Mouse (Mus musculus) MEL (cell line): Measurements from ENCODE around the gene Gm20708.

Experiments used
- CTCF ChIP-seq, 3 experiments: IDR thresholded peaks in 2 of 3; conservative IDR thresholded peaks in 1 of 3; 2 replicates each; pipeline ENCODE4 v1.5.1; 2011 to 2012; ENCODE audit warnings: low read length in 3 of 3, low read depth in 2 of 3, mild to moderate bottlenecking in 2 of 3, improper control_type of control experiment in 1 of 3, inconsistent platforms in 1 of 3, mixed read lengths in 1 of 3, moderate library complexity in 1 of 3; ENCODE audit not compliant: control insufficient read depth in 1 of 3, insufficient read depth in 1 of 3, poor library complexity in 1 of 3, severe bottlenecking in 1 of 3
- EP300 ChIP-seq, 2 experiments: IDR thresholded peaks; 2 replicates each; pipeline ENCODE4 v1.6.1; 2011; ENCODE audit warnings: improper control_type of control experiment in 2 of 2, low read length in 2 of 2, low read depth in 1 of 2, mild to moderate bottlenecking in 1 of 2
- GATA1 ChIP-seq: IDR thresholded peaks from 2 replicates; pipeline ENCODE4 v1.6.1; 2011; ENCODE audit warnings: low read depth, low read length, improper control_type of control experiment
- HCFC1 ChIP-seq: IDR thresholded peaks from 2 replicates; pipeline ENCODE4 v1.6.1; 2012; ENCODE audit warnings: low read depth, mild to moderate bottlenecking, inconsistent platforms, low read length, improper control_type of control experiment, moderate library complexity
- MAZ ChIP-seq: IDR thresholded peaks from 2 replicates; pipeline ENCODE4 v1.6.1; 2012; ENCODE audit warnings: low read depth, mild to moderate bottlenecking, inconsistent platforms, low read length, improper control_type of control experiment
- MYC ChIP-seq: IDR thresholded peaks from 2 replicates; pipeline ENCODE4 v1.6.1; 2011; ENCODE audit warnings: low read depth, mild to moderate bottlenecking, low read length, improper control_type of control experiment, moderate library complexity
- POLR2A ChIP-seq, 2 experiments: IDR thresholded peaks; 2 replicates each; pipeline ENCODE4 v1.6.1; 2011 to 2012; ENCODE audit warnings: low read length in 2 of 2, mild to moderate bottlenecking in 2 of 2, control low read depth in 1 of 2, improper control_type of control experiment in 1 of 2, low read depth in 1 of 2, moderate library complexity in 1 of 2; ENCODE audit not compliant: control insufficient read depth in 1 of 2, insufficient read depth in 1 of 2, poor library complexity in 1 of 2
- POLR2AphosphoS2 ChIP-seq: IDR thresholded peaks from 2 replicates; pipeline ENCODE4 v1.6.1; 2011; ENCODE audit warnings: low read length, improper control_type of control experiment
- RAD21 ChIP-seq: IDR thresholded peaks from 2 replicates; pipeline ENCODE4 v1.6.1; 2011; ENCODE audit warnings: mild to moderate bottlenecking, low read depth, low read length, improper control_type of control experiment
- SIN3A ChIP-seq: IDR thresholded peaks from 2 replicates; pipeline ENCODE4 v1.6.1; 2012; ENCODE audit warnings: low read length, improper control_type of control experiment, inconsistent platforms

DNA sequence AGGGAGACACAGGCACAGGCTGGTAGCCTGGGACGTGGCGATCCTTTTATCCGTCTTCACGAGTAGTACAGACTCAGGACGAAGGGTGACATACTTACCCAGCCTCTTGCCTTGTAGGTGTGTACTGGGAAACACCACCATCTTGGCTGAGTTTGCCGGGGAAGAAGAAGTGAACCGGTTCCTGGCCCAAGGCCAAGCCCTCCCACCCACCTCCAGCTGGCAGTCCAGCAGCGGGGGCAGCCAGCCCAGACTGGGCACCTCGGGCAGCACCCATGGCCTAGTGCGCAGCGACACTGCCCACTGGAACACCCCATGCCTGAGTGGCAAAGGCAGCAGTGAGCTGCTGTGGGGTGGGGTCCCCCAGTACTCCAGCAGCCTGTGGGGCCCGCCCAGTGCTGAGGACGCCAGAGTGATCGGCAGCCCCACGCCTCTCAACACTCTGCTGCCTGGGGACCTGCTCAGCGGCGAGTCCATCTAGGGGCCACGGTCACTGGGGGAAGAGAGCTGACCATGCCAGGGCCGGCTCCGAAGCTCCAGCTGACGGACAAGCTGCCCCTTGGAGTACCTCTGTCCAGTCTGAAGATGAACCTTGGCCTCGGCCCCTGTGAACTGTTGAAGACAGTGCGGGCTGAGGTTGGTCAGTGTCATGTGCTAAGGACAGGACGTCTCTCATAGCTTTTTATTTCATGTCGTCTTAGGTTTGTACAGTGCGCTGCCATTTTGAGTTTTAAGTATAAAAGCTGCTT is 48.9 kb upstream of the Gm20708 start:
- TF ChIP-seq POLR2AphosphoS2 (no peak), MAZ (no peak), POLR2A (IDR thresholded peaks at IDR 0.05; ENCODE audit: control insufficient read depth in 1 of 2, insufficient read depth in 1 of 2, low read depth in 1 of 2, low read length in 2 of 2, poor library complexity in 1 of 2) (no peak), CTCF (IDR thresholded peaks at IDR 0.05 in 2 of 3, conservative IDR thresholded peaks at IDR 0.05 in 1 of 3; ENCODE audit: control insufficient read depth in 1 of 3, insufficient read depth in 1 of 3, low read depth in 2 of 3, low read length in 3 of 3, poor library complexity in 1 of 3, severe bottlenecking in 1 of 3) (no peak), SIN3A (no peak), RAD21 (no peak), EP300 (IDR thresholded peaks at IDR 0.05; ENCODE audit: low read depth in 1 of 2, low read length in 2 of 2) (no peak), MYC (no peak), GATA1 (no peak), HCFC1 (no peak)
